Mouse (Mus musculus) yolk sac, embryonic 10.5 days (tissue): Measurements from ENCODE around the gene 2410131K14Rik.

Experiments used
- DNase-seq: peaks from one replicate; pipeline ENCODE4 v3.0.0-alpha.2; 2017; ENCODE audit warnings: low spot score

The 2410131K14Rik gene

GRCm38 (mm10) chr5:118261181-118261580 is 16.2 kb downstream of the 2410131K14Rik start:
- no peak for DNase-seq

DNA sequence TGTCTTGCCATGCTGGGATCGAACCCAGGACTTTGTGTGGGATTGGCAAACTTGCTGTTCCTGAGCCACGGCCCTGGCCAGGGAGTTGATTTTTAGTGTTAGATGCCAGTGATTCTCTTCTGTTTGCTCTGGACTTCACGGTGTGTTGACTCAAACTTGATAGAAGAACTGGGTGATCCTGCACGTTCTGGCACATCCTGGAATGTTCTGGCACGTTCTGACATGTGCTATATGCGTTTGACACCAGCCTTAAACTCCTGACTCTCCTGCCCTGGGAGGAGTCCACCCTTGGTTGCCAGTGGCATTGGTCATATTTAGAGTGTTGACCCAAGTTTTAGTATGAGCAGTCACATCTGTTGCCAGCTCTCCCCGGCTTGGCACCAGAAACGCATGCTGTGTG is 17.4 kb downstream of the 2410131K14Rik start:
- no peak for DNase-seq

GRCm38 (mm10) chr5:118264279-118264678 is 19.3 kb downstream of the 2410131K14Rik start:
- no peak for DNase-seq

DNA sequence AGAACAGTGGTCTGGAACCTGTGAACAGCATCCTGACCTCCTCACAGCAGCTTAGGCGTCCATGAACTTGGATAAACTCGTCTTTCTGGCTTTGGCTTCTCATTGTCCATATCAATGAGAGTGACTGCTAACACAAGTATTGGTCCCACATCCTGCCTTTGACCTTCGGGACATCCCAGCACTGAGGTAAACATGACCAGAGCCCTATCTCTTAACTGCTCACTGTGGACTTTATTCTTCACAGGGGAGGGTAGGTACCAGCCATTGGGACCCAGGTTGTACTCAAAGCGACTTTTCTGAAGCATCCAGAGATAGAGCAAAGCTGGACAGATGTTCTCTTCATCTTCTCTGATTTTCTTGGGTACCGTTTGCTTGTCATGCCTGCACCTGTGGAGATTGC is 20.3 kb downstream of the 2410131K14Rik start:
- no peak for DNase-seq

GRCm38 (mm10) chr5:118266309-118266708 is 21.3 kb downstream of the 2410131K14Rik start:
- DNase-seq, result no peak

DNA sequence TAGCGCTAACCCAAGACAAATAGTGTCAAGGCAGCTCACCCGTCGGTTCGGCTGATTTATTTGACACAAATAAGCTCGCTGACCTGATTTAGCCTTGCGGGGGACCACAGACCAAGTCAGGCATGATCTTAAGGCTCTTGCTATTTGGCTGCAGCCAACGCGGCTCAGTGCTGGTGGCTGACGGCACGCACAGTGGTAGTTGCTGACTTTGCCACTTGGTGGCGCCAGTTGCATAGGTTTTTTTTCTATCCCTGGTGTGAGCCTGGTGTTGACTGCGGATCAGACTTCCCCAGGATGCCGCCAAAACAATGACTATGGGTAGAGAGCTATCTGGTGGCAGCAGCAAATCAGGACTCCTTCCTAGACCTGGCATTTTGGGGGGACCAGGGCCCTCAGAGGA is 24.0 kb downstream of the 2410131K14Rik start:
- DNase-seq, result peak; percentile 70

- no peak for DNase-seq
Measured at GRCm38 (mm10) chr5:118271449-118272110, 26.6 kb downstream of the 2410131K14Rik start.

- DNase-seq, result no peak
Measured at GRCm38 (mm10) chr5:118273446-118273845, 28.4 kb downstream of the 2410131K14Rik start.

- DNase-seq, result no peak
Measured at GRCm38 (mm10) chr5:118274546-118274945, 29.5 kb downstream of the 2410131K14Rik start.

- no peak for DNase-seq
Measured at GRCm38 (mm10) chr5:118276281-118276680, 31.3 kb downstream of the 2410131K14Rik start.

DNA sequence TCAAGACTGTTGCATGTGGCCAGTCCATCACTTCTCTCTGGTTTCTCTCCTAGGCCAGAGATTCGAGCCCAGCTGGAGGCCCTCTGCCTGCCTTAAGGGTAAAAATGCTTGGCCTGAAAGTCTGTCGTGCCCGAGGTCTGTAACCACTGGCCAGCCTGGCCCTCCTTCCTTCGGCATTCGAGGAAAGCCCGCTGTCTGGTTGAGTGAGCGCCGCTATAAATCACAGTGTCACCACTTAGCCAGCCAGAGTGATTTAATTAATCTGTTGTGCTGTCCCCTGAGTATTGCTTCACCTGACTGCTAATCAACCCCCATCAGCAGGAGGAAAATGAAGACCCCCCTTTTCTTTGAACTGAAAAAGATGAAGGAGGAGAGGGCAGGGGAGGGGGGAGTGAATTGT is 31.7 kb downstream of the 2410131K14Rik start:
- no peak for DNase-seq

DNA sequence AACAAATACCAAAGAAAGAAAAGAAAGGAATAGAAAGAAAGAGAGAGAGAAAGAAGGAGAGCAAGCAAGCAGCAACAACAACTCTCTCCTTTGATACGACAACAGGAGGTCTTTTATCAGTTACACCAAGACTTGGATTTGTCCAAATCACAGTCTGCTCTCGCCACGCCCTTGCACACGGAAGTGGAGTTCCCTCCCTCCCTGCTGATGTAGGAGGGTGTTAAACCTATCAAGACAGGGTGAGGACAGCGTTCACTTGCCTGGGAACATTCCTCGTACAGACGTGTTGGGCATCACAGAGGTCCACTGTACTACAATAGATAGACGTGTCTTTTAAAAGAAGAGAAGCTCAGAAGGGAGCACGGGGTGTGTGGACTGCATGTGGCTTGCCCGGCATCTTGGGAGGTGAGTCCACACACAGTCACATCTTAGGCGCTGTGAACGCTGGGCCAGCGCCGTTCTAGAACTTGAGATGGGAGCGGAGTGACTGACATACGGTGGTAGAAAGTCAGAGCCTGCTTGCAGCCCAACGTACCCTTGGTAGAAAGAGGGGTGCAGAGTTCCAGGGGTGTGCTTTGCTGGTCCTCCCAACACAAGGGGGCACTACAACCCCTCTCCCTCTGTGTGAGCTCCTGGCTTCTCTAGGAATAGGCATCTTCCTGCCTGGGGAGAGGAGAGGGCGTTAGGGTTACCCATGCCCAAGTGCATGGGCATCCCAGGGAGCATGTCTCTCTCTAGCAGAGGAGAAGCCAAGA is 32.9 kb downstream of the 2410131K14Rik start:
- DNase-seq, result no peak

GRCm38 (mm10) chr5:118291453-118291852 is 46.4 kb downstream of the 2410131K14Rik start:
- DNase-seq, result no peak

DNA sequence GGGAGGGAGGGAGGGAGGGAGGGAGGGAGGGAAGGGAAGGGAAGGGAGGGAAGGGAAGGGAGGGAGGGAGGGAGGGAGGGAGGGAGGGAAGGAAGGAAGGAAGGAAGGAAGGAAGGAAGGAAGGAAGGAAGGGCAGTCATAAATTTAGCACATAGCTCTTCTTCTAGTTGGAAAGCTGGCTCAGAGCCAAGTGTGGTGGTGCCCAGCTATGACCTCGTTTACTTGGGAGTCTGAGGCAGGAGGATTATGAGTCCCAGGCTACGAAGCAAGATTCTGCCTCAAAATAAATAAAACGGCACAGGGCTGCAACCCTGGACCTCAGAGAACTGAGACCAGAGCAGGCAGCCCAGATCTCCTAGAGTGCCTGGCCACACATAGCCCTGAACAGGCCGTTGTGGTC is 47.4 kb downstream of the 2410131K14Rik start:
- no peak for DNase-seq

DNA sequence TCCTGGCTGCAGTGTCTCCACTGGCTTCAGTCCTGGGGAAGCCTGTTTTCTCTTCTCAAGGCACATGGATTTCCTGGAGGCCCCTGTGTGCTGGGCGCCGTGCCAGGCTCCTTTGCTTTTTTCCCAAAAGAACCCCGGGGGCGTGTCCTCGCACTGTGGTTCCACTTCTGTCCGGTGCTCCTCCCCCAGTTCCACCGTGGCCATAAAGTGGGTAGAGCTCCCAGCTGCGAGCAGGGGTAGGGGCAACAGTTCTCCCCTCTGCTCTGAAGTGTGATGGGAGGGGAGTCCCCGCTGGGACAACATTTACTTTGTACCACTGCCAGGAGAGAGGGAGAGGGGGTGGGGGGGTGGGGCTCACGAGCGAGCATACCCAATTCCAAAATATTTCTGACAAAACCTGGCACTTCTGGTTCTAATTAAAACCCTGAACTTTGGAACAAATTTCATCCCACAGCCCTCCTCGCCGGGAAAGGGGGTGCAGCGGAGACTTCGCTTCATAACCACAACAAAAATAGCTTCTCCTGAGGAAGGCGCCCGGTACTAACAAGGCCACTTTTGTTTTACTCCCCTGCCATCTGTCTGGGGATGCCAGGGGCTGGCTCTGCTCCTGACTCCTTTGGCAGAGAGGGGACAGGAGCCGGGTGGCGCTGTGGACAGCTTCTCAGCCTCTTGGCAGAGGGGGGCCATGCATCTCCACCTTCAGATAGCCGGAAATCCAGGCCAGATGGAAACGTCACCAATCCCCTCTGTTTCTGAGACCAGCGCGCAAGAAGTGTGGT is 49.2 kb downstream of the 2410131K14Rik start:
- DNase-seq, result no peak

- no peak for DNase-seq
Measured at GRCm38 (mm10) chr5:118294865-118295258, 49.8 kb downstream of the 2410131K14Rik start.

DNA sequence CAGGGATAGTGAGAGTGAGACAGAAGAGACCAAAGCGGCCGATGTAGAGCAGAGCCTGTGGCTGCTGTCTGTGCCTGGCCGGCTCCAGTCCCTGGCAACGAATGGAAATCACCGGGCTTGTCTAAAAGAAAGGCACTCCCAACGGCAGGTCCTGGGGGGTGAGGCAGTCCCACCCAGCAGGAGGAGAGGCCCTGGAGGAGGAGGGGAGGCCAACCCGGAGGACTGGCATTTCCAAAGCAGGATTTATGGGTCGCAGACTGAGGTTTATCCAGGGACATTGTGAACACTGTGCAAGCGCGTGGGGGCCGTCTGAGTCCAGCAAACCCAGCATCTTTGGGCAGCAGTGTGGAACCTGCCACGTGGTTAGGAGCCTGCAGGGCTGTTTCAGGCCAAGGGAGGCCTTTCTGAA is 52.3 kb downstream of the 2410131K14Rik start:
- DNase-seq, result peak; percentile 21

- no peak for DNase-seq
Measured at GRCm38 (mm10) chr5:118299720-118300400, 54.8 kb downstream of the 2410131K14Rik start.

GRCm38 (mm10) chr5:118302466-118303155 is 57.6 kb downstream of the 2410131K14Rik start:
- DNase-seq, result peak; percentile 68

DNA sequence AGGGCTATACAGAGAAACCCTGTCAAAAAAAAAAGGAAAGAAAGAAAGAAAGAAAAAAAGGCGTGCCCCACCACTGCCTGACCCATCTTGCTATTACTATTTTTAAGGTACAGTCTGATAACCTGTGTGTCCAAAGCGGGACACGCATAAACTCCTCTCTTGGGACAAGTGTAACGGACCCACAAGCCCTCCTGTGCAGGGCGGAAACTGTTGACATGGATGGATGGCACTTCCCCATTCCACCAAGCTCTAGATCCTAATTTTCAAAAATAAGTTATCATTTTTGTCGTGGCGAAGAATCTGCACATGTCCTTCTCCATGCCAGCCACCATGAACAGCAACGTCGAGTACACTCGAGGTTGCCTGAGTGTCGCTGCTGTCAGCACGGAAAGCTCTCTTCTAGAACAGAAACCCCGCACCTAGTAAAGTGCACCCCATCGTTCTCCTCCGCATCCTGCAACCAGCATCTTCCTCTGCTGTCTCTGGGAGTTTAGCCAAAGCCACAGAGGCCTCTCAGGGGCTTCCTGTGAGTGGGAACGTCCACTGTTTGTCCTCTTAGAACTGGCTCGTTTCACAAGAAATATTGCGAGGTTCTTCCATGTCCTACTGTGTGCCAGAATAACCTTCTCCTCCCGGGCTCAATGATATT is 60.1 kb downstream of the 2410131K14Rik start:
- no peak for DNase-seq

GRCm38 (mm10) chr5:118310389-118310788 is 65.4 kb downstream of the 2410131K14Rik start:
- no peak for DNase-seq
